Mouse (Mus musculus) thymus, postnatal 14 days (tissue): Measurements from ENCODE around the gene Gcnt3.

Experiments
- DNase-seq: peaks from one replicate; pipeline ENCODE4 v3.0.0; 2021

The Gcnt3 gene

DNA sequence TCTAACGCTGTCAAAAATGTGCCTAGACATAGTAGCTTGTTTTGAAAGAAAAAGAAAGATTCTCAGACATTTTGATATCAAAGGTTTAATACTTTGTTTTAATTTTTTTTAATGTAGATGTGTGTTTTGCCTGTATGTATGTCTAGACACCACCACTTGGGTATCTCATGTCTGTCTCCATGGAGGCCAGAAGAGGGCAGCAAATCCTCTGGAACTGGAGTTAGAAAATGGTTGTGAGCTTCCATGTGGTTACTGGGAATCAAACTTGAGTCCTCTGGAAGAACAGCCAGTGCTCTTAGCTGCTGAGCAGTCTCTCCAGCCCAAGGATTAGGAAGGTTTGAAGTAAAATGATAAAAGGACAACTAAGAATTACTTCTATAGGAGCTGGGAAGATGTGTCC lies 38.6 kb downstream of the Gcnt3 start:
- DNase-seq, result no peak

DNA sequence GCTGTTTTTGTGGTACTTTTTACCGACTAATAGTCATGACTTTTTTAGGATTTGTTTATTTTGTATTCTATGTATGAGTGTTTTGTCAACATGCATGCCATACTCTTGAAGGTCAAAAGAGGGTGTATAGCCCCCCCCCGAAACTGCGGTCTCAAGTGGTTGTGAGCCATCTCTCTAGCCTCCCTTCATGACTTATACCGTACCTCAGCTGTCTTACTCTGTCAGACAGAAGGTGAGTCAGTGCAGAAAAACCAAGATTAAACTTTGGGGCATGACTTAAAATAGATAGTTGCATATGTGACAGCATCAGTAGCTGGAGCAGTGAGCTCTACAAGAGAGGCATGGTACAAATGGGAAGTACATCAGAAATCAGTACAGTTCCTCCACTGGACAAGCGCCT lies 43.3 kb downstream of the Gcnt3 start:
- no peak for DNase-seq

DNA sequence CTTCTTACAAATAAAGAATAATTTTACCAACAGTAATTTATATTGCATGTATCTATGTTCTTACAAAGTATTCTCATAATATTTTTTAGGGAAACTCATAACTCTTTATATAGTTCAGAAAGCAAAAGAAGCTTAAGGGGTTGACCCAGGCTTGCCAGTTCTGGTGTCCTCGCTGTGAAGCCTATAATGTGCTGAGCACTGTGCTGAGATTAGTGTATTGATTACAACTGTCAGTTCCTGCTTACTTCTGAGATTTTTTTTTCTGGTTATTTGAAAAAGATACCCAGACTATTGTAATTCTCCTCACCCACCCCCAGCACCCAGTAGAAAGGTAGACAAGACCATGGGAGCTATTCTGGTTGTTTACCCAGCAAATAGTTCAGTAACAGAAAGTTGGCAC lies 44.4 kb downstream of the Gcnt3 start:
- DNase-seq, result no peak

- DNase-seq, result peak; percentile 24
Measured at GRCm38 (mm10) chr9:69992841-69993277, 45.0 kb downstream of the Gcnt3 start.

DNA sequence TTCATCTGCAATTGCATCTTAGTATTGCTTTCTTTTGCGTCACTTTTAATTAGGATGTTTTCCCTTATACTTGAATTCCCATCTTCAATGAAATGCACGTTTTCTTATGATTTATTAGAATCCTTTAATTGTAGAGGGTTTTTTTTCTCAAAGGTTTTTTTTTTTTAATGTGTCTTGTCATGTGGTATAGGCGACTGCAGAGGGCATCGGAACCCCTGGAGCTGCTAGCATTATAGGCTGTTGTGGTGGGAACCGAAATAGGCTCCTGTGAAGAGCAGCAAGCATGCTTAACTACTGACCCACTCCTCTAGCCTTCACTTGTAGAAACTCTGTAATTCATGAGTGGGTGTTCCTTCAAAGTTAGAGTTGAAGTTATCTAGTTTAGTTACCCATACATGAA lies 47.5 kb downstream of the Gcnt3 start:
- peak; percentile 23 for DNase-seq

DNA sequence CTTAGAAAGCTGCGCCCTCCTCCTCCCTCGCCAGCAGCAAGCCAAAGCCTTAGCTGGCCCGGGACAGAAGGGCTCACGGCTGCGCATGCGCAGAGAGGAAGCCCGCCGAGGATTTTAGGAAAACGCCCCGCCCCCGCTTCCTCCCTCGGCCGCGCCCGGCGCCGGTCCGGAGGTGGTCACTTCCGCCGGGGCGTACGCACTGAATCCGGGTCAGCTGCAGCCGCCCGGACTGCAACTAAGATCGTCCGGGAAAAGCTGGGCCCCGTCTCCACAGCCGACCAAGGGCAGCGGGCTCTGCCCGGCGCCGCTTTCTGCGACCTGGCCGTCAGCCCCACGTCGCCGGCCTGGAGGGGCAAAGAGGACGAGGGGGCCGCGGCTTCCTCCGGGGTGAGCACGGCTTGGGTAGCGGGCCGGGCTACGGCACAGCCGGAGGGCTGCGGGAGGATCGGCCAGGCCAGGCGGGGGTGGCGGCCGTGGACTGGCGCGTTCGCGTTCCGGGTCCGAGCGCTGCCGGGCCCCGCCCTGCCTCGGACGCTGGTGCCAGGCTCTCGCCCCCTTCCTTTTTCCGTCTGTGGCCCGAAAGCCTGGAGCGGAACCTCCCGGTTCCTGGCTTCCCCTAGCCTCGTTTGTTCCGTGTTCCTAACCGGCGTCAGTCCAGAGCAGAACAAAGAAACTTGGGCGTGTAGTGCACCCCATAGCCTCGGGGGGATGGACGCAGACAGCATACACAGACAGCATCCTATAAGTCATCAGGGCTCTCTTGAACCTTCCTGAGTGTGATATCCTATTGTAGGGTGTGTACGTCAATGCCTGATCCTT lies 48.4 kb downstream of the Gcnt3 start, which contains the start of gene Bnip2:
TSS of gene Bnip2 (plus strand) at position 164 of the 819 bp plus-strand sequence.
- DNase-seq, result peak; percentile 92

DNA sequence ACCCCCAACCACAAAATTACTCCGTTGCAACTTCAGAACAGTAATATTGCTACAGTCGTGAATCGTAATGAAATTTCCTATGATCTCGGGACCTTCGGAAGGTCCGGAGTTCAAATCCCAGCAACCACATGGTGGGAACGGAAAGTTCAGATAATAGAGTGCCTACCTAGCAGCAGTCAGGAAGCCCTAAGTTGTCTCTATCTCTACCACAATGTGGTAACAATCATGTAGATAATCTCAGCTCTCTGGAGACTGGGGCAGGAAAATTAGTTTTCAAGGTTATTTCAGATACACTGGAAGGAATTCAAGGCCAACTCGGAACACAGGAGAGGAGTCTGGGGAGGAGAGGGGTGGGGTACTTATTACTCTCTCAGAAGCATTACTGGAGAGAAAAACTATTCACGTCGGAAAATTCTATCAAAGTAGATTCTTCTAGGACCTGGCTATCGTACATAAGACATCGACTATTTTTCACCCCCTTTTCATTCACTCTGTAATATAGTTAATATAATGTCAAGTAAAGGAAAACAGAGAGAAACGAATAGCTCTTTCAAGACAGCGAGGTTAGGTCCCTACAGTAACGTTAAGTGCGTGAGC lies 49.1 kb downstream of the Gcnt3 start:
- no peak for DNase-seq

DNA sequence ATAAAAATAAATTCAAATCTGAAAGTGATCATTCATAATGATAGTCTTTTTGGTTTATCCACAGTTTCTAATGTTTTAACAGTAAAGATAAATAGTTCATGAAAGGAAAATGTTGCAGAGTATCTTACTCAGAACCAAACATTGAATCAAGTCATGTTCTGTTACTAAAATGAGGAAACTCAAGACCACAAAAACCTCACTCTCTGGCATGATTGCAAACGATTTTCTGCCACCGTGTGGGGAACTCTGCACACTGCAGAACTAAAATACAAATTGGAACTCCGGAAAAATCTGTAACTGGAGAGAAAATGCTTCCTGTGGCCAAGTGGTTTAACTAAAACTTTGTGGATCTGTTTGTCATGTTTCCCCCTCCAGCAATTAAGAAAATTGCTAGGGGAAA lies 50.3 kb downstream of the Gcnt3 start:
- DNase-seq, result peak; percentile 71

GRCm38 (mm10) chr9:69986571-69986970 lies 51.3 kb downstream of the Gcnt3 start:
- no peak for DNase-seq

DNA sequence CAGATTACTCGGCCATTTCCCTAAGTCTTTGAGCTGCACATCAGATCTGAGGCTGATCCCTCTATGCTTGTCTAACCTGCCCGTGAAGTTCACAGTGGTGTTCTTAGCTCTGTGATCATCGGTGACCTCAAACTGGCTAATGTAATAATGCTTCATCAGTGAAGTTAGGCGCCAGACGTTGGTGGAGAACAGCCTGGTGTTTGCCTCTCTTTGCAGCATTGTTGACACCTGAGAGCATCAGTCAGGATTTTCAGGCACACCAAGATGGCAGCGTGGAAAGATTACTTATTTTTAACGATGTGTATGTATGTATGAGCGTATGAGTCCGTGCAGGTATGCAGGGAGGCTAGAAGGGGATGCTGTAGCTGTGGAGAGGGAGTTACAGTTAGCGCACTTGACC lies 51.8 kb downstream of the Gcnt3 start:
- no peak for DNase-seq

DNA sequence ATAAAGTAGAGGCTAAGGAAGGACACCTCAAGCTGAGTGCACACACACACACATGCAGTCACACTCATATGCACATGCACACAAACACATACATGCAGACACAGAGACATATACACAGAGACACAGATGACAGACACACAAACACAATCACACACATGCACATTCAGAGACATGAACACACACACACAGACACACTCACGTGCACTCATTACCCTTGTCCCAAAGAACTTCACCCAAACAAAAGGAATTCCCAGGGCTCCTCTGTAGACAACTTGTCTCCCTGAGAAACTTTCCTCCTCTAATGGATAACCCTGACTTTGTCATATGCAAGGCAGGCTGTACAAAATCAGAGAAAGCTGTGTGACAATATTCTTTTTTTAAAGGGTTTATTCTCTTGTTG lies 52.4 kb downstream of the Gcnt3 start:
- DNase-seq, result no peak
